Mouse (Mus musculus): Measurements from ENCODE around the gene Gpc5. TPM values are rescaled to one million over a fixed set of nuclear protein-coding genes. Genes with fewer than 3 reads are reported as not detected.

Gpc5 gene
- total RNA-seq, 2 experiments from 2014 or later: not detected

DNA sequence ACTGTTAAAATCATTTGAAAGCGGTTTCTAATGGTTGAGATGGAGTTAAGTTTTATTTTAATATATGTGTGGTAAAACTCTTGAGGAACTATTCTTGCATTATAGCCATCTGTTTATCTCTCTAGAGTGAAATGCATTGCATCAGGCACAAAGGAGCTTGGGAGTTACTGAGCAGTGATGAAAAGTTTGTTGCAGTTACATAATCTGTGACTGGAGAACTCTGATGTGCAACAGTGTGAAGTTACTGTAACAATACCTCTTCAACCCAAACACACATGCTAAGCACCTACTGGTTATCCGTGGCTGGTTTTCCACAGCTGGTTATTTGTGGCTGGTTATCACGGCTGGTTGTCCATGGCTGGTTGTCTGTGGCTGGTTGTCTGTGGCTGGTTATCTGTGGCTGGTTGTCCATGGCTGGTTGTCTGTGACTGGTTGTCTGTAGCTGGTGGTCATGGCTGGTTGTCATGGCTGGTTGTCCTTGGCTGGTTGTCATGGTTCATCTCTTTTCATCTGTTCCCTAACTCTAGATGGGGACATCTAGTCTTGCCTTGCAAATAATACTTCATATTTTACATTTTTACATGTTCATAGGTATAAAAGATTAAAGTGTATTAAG, 273.4 kb downstream of the Gpc5 start:
- DNase-seq (ENCODE audit: low spot score): no peak

- DNase-seq (ENCODE audit: low spot score): no peak
Measured at GRCm38 (mm10) chr14:115369611-115370167, 277.7 kb downstream of the Gpc5 start.

DNA sequence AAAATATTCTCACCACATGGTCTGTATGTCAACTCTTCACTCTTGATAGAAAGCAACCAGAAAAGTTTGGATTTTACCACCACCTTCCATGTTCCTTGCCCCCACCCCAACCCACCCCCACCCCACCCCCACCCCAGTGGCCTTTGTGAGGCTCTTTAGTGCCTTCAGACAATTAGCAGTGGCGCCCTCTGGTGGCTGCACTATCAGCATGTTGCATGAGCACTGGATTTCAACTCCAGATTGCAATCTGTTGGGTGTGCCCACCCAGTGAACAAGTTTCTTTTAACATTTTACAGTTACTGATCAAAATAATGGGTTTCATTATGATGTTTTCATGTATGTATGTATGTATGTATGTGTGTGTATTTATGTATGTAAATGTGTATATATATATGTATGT, 279.1 kb downstream of the Gpc5 start:
- no peak for DNase-seq (ENCODE audit: low spot score)

GRCm38 (mm10) chr14:115391831-115392230, 299.8 kb downstream of the Gpc5 start:
- no peak for DNase-seq (ENCODE audit: low spot score)

GRCm38 (mm10) chr14:115392894-115393524, 301.0 kb downstream of the Gpc5 start:
- no peak for DNase-seq (ENCODE audit: low spot score)

DNA sequence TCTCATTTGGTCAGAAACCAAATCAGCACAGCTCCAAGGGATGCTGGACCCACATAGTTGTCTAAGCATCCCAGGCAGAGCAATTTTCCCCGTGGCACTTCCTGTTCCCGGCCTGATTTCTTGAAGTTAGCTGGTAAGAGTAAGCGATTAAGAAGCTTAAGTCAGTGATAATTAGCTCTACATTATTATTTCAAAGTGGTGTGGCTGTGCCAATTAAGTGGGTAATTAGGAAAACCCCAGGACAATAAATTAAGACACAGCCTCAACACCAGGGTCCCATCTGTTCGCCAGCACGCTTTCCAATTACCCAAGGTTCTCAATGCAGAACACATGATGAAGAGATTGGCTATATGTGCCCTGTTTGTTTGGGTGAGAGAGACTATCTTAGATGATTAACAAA, 314.6 kb downstream of the Gpc5 start:
- DNase-seq (ENCODE audit: low spot score): no peak

GRCm38 (mm10) chr14:115407309-115407930, 315.4 kb downstream of the Gpc5 start:
- no peak for DNase-seq (ENCODE audit: low spot score)

DNA sequence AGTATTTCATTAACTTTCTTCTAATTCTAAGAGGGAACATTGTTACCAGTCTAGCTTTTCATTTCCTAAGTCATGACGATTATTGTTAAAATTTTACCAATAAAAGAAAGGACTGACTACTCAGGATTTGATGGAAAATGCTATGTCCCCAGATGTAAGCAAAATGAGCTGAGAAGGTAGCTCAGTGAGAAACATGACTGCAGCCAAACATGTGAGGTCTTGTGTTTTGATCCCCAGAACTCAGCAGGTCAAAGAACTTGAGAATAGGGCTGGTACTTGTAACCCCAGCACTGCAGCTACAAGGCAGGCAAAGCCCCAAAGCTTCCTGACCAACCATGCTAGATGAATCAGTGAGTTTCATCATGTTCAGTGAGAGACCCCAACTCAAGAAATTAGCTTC, 318.9 kb downstream of the Gpc5 start:
- no peak for DNase-seq (ENCODE audit: low spot score)

DNA sequence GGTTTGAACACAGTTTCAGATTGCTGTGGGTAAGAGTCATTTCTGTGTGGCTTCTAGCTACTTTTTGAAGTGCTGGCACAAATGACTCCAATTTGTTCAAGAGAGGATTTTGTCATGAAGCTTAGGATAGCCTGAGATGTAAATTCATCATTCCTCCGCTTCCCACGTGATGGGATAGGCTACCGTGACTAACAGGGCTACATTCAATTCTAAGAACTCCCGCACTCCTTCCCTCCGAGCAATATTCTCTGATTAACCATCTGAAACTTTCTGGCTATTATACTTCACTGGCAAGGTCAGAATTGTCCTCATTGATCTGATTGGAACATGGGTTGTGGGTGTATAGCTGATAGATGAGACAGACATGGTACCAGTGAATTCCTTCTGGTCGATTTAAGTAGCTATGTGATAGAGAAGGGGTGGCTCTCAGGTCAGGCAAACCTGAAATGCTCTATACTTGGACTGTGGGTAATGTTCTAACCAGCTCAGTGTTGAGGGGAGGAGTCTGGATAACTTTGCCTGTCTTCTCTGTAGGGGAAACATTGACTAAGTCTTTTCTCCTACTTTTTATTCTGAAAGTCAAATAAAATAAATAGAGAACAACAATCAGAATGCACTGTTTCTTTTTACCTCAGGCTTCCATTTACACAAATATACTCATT, 319.6 kb downstream of the Gpc5 start:
- DNase-seq (ENCODE audit: low spot score): no peak

DNA sequence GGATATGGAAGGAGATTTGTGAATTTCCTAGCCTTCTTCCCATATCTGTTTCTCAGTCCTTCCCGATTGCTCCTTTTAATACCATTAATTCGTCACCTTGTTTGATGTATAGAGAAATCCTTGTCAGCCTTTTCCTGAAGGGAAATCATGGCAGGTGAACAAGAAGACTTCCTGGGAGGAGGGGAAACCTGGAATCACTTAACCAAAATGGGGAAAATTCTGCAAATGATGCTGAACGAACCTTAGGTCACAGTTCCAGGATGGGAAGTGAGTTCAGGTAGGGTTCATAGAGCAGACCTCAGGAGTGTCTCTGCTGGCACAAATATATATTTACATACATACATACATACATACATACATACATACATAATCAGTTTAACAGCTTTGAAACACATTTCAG, 320.8 kb downstream of the Gpc5 start:
- DNase-seq (ENCODE audit: low spot score): no peak

GRCm38 (mm10) chr14:115413429-115413828, 321.4 kb downstream of the Gpc5 start:
- no peak for DNase-seq (ENCODE audit: low spot score)

- no peak for DNase-seq (ENCODE audit: low spot score)
Measured at GRCm38 (mm10) chr14:115414545-115414944, 322.5 kb downstream of the Gpc5 start.

GRCm38 (mm10) chr14:115431967-115432366, 340.0 kb downstream of the Gpc5 start:
- DNase-seq (ENCODE audit: low spot score): no peak

GRCm38 (mm10) chr14:115432368-115432767, 340.4 kb downstream of the Gpc5 start:
- no peak for DNase-seq (ENCODE audit: low spot score)

- DNase-seq (ENCODE audit: low spot score): no peak
Measured at GRCm38 (mm10) chr14:115436617-115437016, 344.6 kb downstream of the Gpc5 start.

GRCm38 (mm10) chr14:115444789-115445770, 353.1 kb downstream of the Gpc5 start:
- DNase-seq (ENCODE audit: low spot score): no peak

GRCm38 (mm10) chr14:115450938-115451337, 358.9 kb downstream of the Gpc5 start:
- no peak for DNase-seq (ENCODE audit: low spot score)

- DNase-seq (ENCODE audit: low spot score): no peak
Measured at GRCm38 (mm10) chr14:115467960-115468359, 375.9 kb downstream of the Gpc5 start.

DNA sequence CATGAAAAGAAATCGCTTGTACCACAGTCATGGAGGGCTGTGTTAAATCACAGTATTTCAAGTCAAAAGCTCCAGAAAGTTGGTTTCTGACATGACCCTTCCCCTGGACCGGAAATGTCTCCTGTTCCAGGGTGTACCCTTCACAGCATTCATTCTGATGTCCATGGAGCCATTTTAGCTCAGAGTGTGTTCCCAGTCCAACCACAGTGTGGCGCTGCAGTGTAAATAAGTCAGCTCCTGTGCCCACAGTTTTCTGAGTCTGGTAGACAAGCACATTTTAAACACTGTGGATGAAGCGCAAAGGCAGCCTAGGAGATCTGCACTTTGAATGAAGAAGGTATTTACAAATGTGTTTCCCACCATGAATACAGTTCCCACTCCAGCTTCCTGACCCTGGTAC, 383.2 kb downstream of the Gpc5 start:
- no peak for DNase-seq (ENCODE audit: low spot score)

GRCm38 (mm10) chr14:115477360-115477759, 385.3 kb downstream of the Gpc5 start:
- no peak for DNase-seq (ENCODE audit: low spot score)

GRCm38 (mm10) chr14:115485090-115485489, 393.1 kb downstream of the Gpc5 start:
- DNase-seq (ENCODE audit: low spot score): no peak

All from gastrocnemius, adult 18-20 months (tissue).